Mouse (Mus musculus): ENCODE measurements around the gene Cog6. TPM values are rescaled to one million over a fixed set of nuclear protein-coding genes. Genes with fewer than 3 reads are reported as not detected.

Cog6 gene
- polyA plus RNA-seq, 1 experiment from 2014 or later: 52.0 TPM

Other genes with a start within 250 kb of the Cog6 start
- gene Lhfp, start 24.3 kb upstream of the Cog6 start, polyA plus RNA-seq (2015; fragmentation: Nextera tagmentation; extraction: Ambion mirVana): 58.2 and 62.5 TPM in 2 replicates

Measured in neural tube, embryonic 13.5 days (tissue).